Mouse (Mus musculus) heart, embryonic 14.5 days (tissue): ENCODE measurements around the gene Gse1. TPM values are rescaled to one million over a fixed set of nuclear protein-coding genes. Genes with fewer than 3 reads are reported as not detected.

Experiments
- ATAC-seq: fragments of 200-750 bp; cut with Nextera tagmentation; 2 replicates; pipeline ENCODE4 v1.8.0; 2017; ENCODE audit warnings: low read depth, moderate TSS enrichment; ENCODE audit not compliant: insufficient number of reproducible peaks, insufficient read depth, low FRiP score
- H3K27ac ChIP-seq, 2 experiments: fragments of 200-500 bp in 1 of 2; fragments of 300-500 bp in 1 of 2; sonication (generic) in 1 of 2; replicated peaks in 1 of 2; 2 replicates each; pipeline ENCODE4 v1.5.1; 2012 to 2014; ENCODE audit warnings: low read depth in 2 of 2, low read length in 2 of 2, control low read depth in 1 of 2, mild to moderate bottlenecking in 1 of 2, mixed read lengths in 1 of 2; ENCODE audit not compliant: control insufficient read depth in 1 of 2, insufficient read depth in 1 of 2
- H3K27me3 ChIP-seq: fragments of 300-500 bp; sonication (generic); 2 replicates; pipeline ENCODE4 v1.6.1; 2014; ENCODE audit warnings: mild to moderate bottlenecking, low read length, control low read depth; ENCODE audit not compliant: control insufficient read depth, insufficient read depth
- H3K36me3 ChIP-seq: fragments of 300-500 bp; sonication (generic); 2 replicates; pipeline ENCODE4 v1.6.1; 2014; ENCODE audit warnings: mild to moderate bottlenecking, control low read depth, low read length, mixed read lengths; ENCODE audit not compliant: control insufficient read depth, insufficient read depth
- H3K4me1 ChIP-seq, 2 experiments: fragments of 200-500 bp in 1 of 2; fragments of 300-500 bp in 1 of 2; sonication (generic) in 1 of 2; 2 replicates each; pipeline ENCODE4 v1.6.1; 2012 to 2014; ENCODE audit warnings: low read length in 2 of 2, control low read depth in 1 of 2, mixed read lengths in 1 of 2; ENCODE audit not compliant: control insufficient read depth in 2 of 2, insufficient read depth in 2 of 2
- H3K4me2 ChIP-seq: fragments of 300-500 bp; sonication (generic); 2 replicates; pipeline ENCODE4 v1.6.1; 2014; ENCODE audit warnings: mild to moderate bottlenecking, low read length
- H3K4me3 ChIP-seq, 2 experiments: fragments of 200-500 bp in 1 of 2; fragments of 300-500 bp in 1 of 2; sonication (generic) in 1 of 2; 2 replicates each; pipeline ENCODE4 v1.5.1; 2012 to 2014; ENCODE audit warnings: low read length in 2 of 2, mild to moderate bottlenecking in 2 of 2, control low read depth in 1 of 2, low read depth in 1 of 2, moderate library complexity in 1 of 2; ENCODE audit not compliant: control insufficient read depth in 1 of 2, insufficient read depth in 1 of 2
- H3K9ac ChIP-seq: fragments of 300-500 bp; sonication (generic); 2 replicates; pipeline ENCODE4 v1.6.1; 2014; ENCODE audit warnings: mild to moderate bottlenecking, low read length
- H3K9me3 ChIP-seq: fragments of 300-500 bp; sonication (generic); 2 replicates; pipeline ENCODE4 v1.6.1; 2016; ENCODE audit warnings: low read length, control low read depth; ENCODE audit not compliant: control insufficient read depth
- WGBS: fragments of 180-500 bp; shearing (Covaris S2); extraction: QIAGEN DNeasy Blood & Tissue Kit; methylation state at CpG from one replicate; pipeline ENCODE4 v1.1.7; 2014; 5-methylcytosine and 5-hydroxymethylcytosine counted together
- polyA plus RNA-seq: library from polyadenylated mRNA; unstranded; fragments of >200 nt; fragmentation: Nextera tagmentation; extraction: Ambion mirVana; gene quantifications from 2 replicates; pipeline ENCODE4 v1.2.1, GENCODE M21; 2014

Gene Gse1
- polyA plus RNA-seq, 1 experiment from 2014 or later, result 12.2 TPM

DNA sequence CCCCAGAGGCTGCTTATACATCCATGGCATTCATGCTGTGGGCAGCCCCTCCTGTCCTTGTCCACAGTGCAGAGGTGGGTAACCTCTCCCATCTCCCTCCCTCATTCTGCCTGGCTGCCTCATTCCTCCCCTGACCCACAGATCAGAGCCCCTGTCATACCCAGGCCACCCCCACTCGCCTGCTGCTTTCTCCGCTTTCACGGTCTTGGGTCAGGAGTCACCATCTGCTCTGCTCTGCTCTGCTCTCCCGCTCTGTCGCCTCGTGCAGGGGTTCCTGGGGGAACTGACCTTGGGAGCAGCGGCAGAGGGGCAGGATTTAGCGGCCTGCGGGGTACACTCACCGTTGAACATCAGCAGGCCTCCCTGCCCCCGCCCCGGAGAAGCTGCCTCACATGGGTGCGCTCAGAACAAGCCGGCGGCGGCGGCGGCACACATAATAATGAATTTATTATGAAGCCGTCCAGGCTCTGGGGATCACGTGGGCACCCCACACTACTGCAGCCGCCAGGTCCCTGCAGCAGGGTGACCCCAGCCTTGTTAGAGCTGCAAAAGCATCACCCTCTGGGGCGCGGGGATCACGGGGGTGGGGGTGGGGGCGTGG lies 321.2 kb downstream of the Gse1 start:
- Histone ChIP-seq H3K27me3 (no peaks in the 10 kb centered on the region), H3K4me3 (no peak overlapping the region), H3K9ac (peak overlapping the region; percentile 59; the same call in 1 of the 2 replicates), H3K4me1 (peaks cover 72 to 92% of the 10 kb centered on the region in 2 experiments), H3K4me2 (peak overlapping the region; percentile 51), H3K36me3 (peaks cover 18% of the 10 kb centered on the region), H3K9me3 (no peaks in the 10 kb centered on the region), H3K27ac (peak overlapping the region; percentile 41 to 88)
- 23% methylated on average over 25 of the region's 25 CpGs for WGBS
- ATAC-seq, result no peak

DNA sequence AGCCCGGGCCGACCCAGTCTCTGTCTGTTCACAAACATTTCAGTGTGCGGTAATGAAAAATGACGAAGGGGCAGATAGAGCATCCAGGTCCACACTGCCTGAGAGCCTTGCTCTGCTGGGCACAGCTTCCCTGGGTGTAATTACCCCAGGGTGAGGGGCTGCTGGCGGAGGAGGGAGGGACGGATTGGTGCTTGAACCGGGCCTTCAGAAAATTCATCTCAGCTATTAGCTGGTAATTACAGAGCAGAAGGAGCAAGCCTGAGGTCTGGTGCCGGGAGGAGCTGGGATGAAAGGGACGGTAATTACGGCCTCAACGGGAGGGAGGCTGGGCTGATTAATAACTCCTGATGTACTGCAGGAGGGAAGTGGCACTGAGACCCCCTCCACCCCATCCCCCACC lies 321.7 kb downstream of the Gse1 start:
- Histone ChIP-seq H3K9me3 (no peaks in the 10 kb centered on the region), H3K4me1 (peaks cover 77 to 94% of the 10 kb centered on the region in 2 experiments), H3K36me3 (peaks cover 23% of the 10 kb centered on the region), H3K4me3 (no peak overlapping the region), H3K27me3 (no peaks in the 10 kb centered on the region), H3K4me2 (peak overlapping the region; percentile 51), H3K27ac (peak overlapping the region; percentile 47 to 88), H3K9ac (peak overlapping the region; percentile 59)
- 40% methylated on average over 11 of the region's 11 CpGs for WGBS
- no peak for ATAC-seq

DNA sequence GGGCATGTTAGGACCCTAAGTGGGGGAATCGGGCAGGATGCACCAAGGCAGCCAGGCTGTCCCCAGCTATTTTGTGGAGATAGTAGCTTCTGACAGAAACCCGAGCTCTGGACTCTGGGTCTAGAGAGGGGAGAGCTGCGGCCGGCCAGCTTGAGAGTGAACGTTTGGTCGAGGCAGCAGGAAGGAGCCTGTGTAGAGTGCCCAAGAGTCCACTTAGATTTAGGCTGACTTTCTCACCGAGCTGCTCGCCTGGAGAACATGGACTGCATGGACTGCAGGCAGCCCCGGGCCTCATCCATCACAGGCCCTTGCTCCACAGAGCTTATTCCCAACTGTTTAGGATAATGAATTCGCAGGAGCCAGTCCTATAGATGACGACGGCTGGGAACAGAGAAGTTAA lies 322.2 kb downstream of the Gse1 start:
- ATAC-seq, result no peak
- Histone ChIP-seq H3K9ac (peak overlapping the region; percentile 59), H3K4me1 (peaks cover 82 to 99% of the 10 kb centered on the region in 2 experiments), H3K4me2 (peak overlapping the region; percentile 51), H3K9me3 (no peaks in the 10 kb centered on the region), H3K36me3 (peaks cover 24% of the 10 kb centered on the region), H3K27ac (peak overlapping the region; percentile 74 to 88), H3K4me3 (no peak overlapping the region), H3K27me3 (no peaks in the 10 kb centered on the region)
- WGBS, result 20% methylated on average over 12 of the region's 12 CpGs

DNA sequence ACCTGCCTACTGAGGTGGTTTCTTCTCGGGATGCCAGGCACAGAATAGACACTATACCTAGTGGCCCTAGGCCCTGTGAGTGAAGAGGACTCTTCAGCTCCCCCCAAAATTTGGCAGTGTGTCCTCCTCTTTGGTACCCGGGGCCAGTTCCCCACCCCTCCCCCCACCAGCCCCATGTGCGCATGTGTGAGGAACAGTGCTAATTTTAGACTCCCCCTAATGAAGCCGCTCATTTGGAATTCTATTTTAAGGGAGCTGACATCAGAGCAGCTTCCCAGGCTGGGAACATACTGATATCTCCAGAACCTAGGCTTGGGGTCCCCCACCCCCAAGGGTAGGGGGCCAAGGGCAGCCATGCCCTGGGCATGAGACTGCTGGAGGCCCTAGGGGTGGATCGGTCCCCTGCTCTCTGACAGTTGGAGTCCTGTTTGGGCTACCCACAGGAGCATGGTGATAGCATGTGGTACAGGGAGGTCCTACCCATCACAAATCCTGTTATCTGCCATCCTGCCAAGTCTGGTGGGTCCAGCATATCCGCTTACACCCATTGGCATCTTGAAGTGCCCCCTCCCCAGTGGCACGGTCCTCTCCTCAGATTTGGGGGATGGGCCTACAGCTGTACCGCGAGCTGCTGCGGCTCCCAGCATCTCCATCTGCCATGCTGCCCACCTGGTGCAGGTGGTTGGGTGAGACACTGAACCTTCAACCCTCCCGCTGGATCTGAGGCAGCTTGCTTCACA lies 322.9 kb downstream of the Gse1 start:
- WGBS, result 41% methylated on average over 11 of the region's 11 CpGs
- no peaks in the 10 kb centered on the region for H3K9me3 ChIP-seq
- peak overlapping the region; percentile 59 for H3K9ac ChIP-seq
- H3K36me3 ChIP-seq, result peaks cover 24% of the 10 kb centered on the region
- H3K27me3 ChIP-seq, result no peaks in the 10 kb centered on the region
- H3K4me2 ChIP-seq, result peak overlapping the region; percentile 51
- H3K4me3 ChIP-seq, result no peak overlapping the region
- ATAC-seq, result peak; percentile 44
- peaks cover 85 to 99% of the 10 kb centered on the region in 2 experiments for H3K4me1 ChIP-seq
- H3K27ac ChIP-seq, result peak overlapping the region; percentile 87 to 88

DNA sequence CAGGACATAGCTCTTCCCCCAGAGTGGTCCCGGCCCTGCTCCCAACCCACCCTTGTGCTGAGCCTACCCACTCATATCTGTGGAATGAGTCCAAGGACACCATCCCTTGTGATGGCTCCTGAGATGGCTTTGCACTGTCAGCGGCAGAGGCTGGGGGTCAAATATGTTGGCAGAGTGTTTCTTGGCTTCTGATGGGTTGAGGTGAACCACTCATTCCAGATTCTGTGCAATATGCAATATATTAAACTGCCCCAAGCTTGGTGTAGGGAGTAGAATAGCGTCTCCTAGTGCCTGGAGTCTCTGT lies 323.4 kb downstream of the Gse1 start:
- WGBS, result 68% methylated on average over 3 of the region's 3 CpGs

GRCm38 (mm10) chr8:120552509-120552908 lies 324.3 kb downstream of the Gse1 start:
- ATAC-seq, result no peak
- WGBS, result 93% methylated on average over 11 of the region's 11 CpGs

More for the DNA sequence above, 323.4 kb downstream of the Gse1 start:
- H3K27me3 ChIP-seq, result no peaks in the 10 kb centered on the region
- peaks cover 24% of the 10 kb centered on the region for H3K36me3 ChIP-seq
- H3K9me3 ChIP-seq, result no peaks in the 10 kb centered on the region
- H3K27ac ChIP-seq, result peak overlapping the region; percentile 87 to 88
- no peak for ATAC-seq
- H3K4me3 ChIP-seq, result no peak overlapping the region
- H3K4me2 ChIP-seq, result peak overlapping the region; percentile 51
- peaks cover 90 to 99% of the 10 kb centered on the region in 2 experiments for H3K4me1 ChIP-seq
- H3K9ac ChIP-seq, result peak overlapping the region; percentile 51; the same call in 1 of the 2 replicates

DNA sequence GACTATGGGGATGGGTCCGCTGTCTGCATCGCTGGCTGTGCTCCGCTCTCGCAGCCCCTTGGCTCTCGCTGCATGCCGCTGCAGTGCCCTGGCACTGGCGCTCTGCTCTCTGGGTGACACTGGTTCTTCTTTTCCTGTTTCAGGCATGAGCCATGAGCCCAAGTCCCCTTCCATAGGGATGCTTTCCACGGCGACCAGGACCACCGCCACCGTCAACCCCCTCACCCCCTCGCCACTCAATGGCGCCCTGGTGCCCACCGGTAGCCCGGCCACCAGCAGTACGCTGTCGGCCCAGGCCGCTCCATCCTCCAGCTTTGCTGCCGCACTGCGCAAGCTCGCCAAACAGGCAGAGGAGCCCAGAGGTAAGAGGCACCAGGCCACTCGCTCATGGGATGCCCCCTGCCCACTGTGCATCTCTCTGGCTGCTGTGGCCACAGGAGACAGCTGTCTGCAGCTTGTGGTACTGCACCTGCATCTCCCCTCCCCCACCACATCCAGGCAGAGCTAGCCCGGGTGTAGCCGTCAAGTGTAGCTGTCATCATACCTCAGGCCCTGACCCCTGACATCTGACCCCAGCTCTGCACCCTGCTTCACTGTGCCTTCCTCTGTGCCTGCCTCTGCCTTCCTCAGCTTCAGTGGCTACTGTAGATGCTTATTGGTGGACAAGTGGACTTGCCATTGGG lies 325.3 kb downstream of the Gse1 start:
- H3K27ac ChIP-seq, result no peak overlapping the region
- no peaks in the 10 kb centered on the region for H3K27me3 ChIP-seq
- H3K4me2 ChIP-seq, result no peak overlapping the region
- peaks cover 87 to 99% of the 10 kb centered on the region in 2 experiments for H3K4me1 ChIP-seq
- no peaks in the 10 kb centered on the region for H3K9me3 ChIP-seq
- H3K36me3 ChIP-seq, result peaks cover 25% of the 10 kb centered on the region
- H3K4me3 ChIP-seq, result no peak overlapping the region
- 0 out of 2 replicates have a peak overlapping the region, but pooled peaks have one; percentile 11 for H3K9ac ChIP-seq
- no peak for ATAC-seq
- 88% methylated on average over 24 of the region's 24 CpGs for WGBS

More at GRCm38 (mm10) chr8:120552509-120552908, 324.3 kb downstream of the Gse1 start:
- H3K9ac ChIP-seq, result peak overlapping the region; percentile 11; the same call in 1 of the 2 replicates
- peaks cover 24% of the 10 kb centered on the region for H3K36me3 ChIP-seq
- H3K4me3 ChIP-seq, result no peak overlapping the region
- peak overlapping the region in 1 of 2 experiments; percentile 88; a peak in 2 of 4 replicates for H3K27ac ChIP-seq
- no peaks in the 10 kb centered on the region for H3K27me3 ChIP-seq
- no peak overlapping the region for H3K4me2 ChIP-seq
- peaks cover 90 to 99% of the 10 kb centered on the region in 2 experiments for H3K4me1 ChIP-seq
- no peaks in the 10 kb centered on the region for H3K9me3 ChIP-seq
